Mouse (Mus musculus) left cerebral cortex, adult 18-20 months (tissue): ENCODE measurements around the gene Pigq. TPM values are rescaled to one million over a fixed set of nuclear protein-coding genes. Genes with fewer than 3 reads are reported as not detected.
A peak's percentile ranks its signal among the peaks of the same experiment; 100 is the strongest.

ENCODE experiments used
- DNase-seq, 2 experiments: peaks; one replicate each; pipeline ENCODE4 v3.0.0; 2021 to 2022; ENCODE audit warnings: low spot score in 2 of 2, mixed read lengths in 1 of 2
- total RNA-seq, 2 experiments: library from RNA; stranded (reverse); gene quantifications; 2 replicates each; pipeline ENCODE4 v1.2.3; 2021

Pigq gene
- total RNA-seq, 2 experiments from 2014 or later: 103 to 113 TPM

- DNase-seq: no peak
These were observed 57.9 kb downstream of the Pigq start for GRCm38 (mm10) chr17:25886806-25887205.

DNA sequence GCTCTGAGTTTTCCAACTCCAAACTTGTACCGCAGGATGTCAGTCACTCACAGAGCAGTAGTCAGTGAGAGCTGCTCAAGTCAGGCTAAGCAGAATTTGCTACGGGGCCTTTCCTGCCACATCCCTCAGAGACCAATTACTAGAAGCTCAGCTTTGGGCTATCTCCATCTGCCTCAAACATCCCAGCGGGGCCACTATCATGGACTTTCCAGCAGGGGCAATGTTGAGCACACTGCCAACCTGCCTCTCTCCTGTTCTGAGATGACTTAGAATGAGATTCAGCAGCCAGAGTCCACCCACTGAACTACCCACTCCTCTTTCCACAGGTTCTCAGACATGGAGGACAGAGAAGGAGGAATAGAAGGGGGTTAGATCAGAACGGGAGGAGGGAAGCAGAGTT is 59.1 kb downstream of the Pigq start:
- DNase-seq: peak in 1 of 2 experiments; percentile 50

GRCm38 (mm10) chr17:25883824-25884223 is 60.9 kb downstream of the Pigq start:
- no peak for DNase-seq

- DNase-seq: no peak
These were observed 61.5 kb downstream of the Pigq start for GRCm38 (mm10) chr17:25883268-25883667.

- no peak for DNase-seq
These were observed 62.4 kb downstream of the Pigq start for GRCm38 (mm10) chr17:25882306-25882705.

DNA sequence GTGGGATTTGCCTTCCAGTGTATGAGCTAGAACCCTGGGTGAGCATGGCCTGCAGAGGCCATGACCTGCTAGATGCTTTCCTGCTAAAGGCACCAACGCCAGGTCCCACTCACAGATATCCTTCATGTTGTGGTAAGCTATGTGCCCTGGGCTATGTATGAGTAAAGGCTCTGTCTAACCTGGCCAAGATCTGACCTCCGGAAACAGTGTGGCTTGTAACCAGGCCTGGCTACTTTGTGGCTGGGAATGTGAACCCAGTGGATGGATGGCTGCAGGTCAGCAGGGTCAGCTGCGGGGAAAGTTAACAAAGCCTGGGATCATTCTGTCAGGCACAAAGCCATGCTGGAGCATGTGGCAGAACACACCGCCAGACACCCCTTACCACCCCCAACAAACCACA is 63.0 kb downstream of the Pigq start:
- no peak for DNase-seq

- no peak for DNase-seq
These were observed 63.7 kb downstream of the Pigq start for GRCm38 (mm10) chr17:25880913-25881641.

DNA sequence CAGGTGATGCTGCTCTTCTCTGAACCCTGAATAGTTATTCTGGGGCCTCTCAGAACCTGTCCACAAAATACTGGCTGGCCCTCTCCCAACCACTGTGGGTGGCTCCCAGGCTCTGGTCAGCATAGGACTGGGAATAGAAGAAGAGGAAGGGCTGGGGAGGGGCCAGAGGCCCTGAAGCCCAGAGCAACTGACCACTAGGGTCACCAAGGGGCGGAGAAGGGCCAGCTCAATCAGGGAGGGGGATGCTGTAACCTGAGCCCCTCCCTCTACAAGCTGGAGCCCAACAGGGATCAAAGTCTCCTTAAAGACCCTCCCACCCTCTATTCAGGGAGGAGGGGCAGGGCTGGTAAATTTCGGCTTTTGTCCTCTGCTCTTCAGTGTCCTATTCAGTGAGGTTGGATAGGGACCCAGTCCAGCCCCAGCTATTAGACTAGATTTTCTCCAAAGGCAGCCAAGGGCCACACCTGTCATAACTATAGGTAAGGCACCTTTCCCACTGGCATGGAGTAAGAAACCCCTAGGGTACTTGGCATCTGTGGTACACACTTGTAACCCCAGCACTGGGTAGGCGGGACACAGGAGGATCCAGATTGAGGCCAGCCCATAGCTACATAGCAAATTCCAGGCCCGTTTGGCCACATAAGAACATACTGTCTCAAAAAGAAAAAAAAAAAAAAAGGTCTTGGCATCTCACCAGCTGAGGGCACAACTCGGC is 64.4 kb downstream of the Pigq start, which contains the start of gene Wfikkn1:
TSS of gene Wfikkn1 (minus strand) at position 663 of the 715 bp plus-strand sequence.
- DNase-seq: no peak

DNA sequence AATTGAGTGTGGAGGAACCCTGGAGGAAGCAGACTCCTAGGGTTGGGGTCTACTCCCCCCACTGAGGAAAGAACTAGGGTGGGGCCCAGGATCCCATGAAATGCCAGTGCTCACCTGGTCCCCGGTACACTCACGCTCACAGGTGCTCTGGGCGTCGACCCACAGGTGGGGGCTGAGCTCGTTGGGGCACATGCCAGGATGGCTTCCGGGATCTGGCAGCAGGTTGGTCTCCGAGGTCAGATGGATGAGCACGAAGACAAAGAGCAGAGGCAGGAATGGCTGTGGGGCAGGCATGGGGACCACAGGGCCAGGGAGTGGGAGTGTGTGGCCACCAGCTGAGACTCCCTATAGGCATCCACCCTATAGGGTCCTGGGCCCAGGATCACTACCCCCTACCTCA is 65.0 kb downstream of the Pigq start:
- no peak for DNase-seq

GRCm38 (mm10) chr17:25879261-25879660 is 65.5 kb downstream of the Pigq start:
- peak in 1 of 2 experiments; percentile 58 for DNase-seq

DNA sequence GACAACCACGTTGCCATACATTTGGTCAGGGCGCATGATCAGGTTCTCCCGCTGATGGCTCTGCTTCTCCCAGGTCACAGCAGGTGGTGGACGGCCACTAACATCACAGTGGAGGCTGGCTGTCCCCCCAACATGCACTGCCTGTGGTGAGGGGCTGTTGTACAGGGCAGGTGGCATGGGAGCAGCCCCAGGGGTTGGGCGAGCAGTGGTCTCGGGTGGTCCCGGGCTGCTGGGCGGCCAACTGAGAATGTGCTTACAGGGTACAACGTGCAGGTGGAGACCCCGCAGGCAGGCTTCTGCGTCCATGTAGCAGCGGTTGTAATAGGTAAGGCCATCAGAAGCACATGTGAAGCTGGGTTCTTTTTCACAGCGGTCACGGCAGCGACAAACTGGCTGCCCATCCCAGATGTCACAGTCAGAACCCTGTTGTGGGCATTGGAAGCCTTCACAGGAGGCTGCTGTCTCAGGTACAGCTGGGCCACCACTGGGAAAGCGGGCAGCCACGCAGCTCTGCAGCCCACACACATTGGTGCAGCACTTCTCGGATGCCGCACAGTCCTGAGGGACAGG is 66.0 kb downstream of the Pigq start:
- no peak for DNase-seq

DNA sequence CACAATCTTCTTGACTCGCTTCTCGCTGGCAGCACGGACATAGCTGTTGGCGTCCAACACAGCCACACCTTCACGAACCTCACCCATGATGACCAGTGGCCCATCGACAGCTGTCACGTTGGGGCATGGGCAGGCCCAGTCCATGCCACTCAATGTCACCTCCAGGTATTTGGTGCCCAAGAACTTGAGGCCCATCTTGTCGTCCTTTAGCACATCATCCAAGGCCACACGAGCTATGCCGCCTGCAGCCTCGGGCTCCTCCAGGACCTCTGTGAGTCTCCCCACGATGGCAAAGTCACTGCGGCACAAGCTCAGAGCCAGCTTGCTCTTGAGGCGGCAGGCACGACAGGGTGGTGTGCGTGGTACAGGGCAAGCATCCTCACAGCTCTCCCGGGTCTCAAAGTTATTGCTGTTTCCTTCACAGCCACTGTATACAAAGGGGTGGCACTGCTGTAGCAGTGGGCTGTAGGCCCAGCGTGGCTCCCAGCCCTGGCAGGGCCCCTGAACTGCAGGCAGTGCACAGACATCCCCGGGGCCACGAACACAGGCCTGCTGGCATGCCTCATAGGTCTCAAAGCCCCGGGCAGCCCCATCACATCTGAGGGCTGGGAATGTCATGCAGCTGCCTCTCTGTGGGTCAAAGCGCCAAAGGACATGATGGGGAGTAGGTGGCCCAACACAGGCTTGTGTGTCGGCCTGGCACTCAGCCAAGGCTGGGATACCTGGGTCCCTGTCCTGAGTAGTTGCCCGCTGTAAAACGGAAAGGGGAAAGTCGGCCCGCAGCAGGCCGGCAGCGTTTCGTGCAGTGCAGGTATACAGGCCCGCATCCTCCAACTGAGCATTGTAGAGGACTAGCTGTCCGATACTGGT is 66.8 kb downstream of the Pigq start:
- DNase-seq: no peak

GRCm38 (mm10) chr17:25877025-25877424 is 67.7 kb downstream of the Pigq start:
- DNase-seq: no peak

Other genes with a start within 250 kb of the Pigq start
- gene Gng13, start 227.8 kb downstream of the Pigq start, total RNA-seq: 100 to 1,000 TPM; 151 to 157 TPM
- 1 to 10 TPM; 1.2 to 1.5 TPM for gene Chtf18, start 217.5 kb downstream of the Pigq start, total RNA-seq
- 10 to 100 TPM; 60.9 to 64.4 TPM for gene Rpusd1, start 217.3 kb downstream of the Pigq start, total RNA-seq
- gene Mslnl, start 208.9 kb downstream of the Pigq start, total RNA-seq: under 1 TPM; 0.44 to 0.75 TPM
- 1 to 10 TPM; 2.3 to 2.5 TPM for gene Msln, start 190.6 kb downstream of the Pigq start, total RNA-seq
- 10 to 100 TPM; 31.3 to 37.1 TPM for gene Narfl, start 171.2 kb downstream of the Pigq start, total RNA-seq
- 100 to 1,000 TPM; 112 to 119 TPM for gene Haghl, start 159.3 kb downstream of the Pigq start, total RNA-seq
- gene Ccdc78, start 158.4 kb downstream of the Pigq start, total RNA-seq: under 1 TPM in 1 of 2 experiments, not detected in 1; 0.19 TPM
- 10 to 100 TPM; 92.7 to 99.1 TPM for gene Fam173a, start 152.0 kb downstream of the Pigq start, total RNA-seq
- 1 to 10 TPM in 1 of 2 experiments, not detected in 1; 1.4 TPM for gene AC134908.4, start 149.3 kb downstream of the Pigq start, total RNA-seq
- 10 to 100 TPM; 70.9 to 78.2 TPM for gene Metrn, start 147.8 kb downstream of the Pigq start, total RNA-seq
- 100 to 1,000 TPM; 588 to 680 TPM for gene Fbxl16, start 135.9 kb downstream of the Pigq start, total RNA-seq
- 10 to 100 TPM; 22.5 to 25.1 TPM for gene Wdr24, start 121.3 kb downstream of the Pigq start, total RNA-seq
- 10 to 100 TPM; 43.5 to 52.3 TPM for gene Jmjd8, start 116.1 kb downstream of the Pigq start, total RNA-seq
- gene Stub1, start 111.5 kb downstream of the Pigq start, total RNA-seq: 100 to 1,000 TPM; 178 to 180 TPM
- 10 to 100 TPM; 40.6 to 42.4 TPM for gene Rhbdl1, start 107.6 kb downstream of the Pigq start, total RNA-seq
- 10 to 100 TPM; 20.7 to 23.7 TPM for gene Gm20683, start 103.2 kb downstream of the Pigq start, total RNA-seq
- 10 to 100 TPM; 89.5 to 92.8 TPM for gene Rhot2, start 100.1 kb downstream of the Pigq start, total RNA-seq
- gene Wdr90, start 83.4 kb downstream of the Pigq start, total RNA-seq: 10 to 100 TPM; 26.0 to 31.5 TPM
- 10 to 100 TPM; 20.0 to 25.6 TPM for gene Mcrip2, start 76.2 kb downstream of the Pigq start, total RNA-seq
- 10 to 100 TPM; 38.7 to 40.2 TPM for gene Mettl26, start 69.9 kb downstream of the Pigq start, total RNA-seq
- 1 to 10 TPM; 1.4 to 1.7 TPM for gene Wfikkn1, start 64.1 kb downstream of the Pigq start, total RNA-seq
- 10 to 100 TPM; 41.2 TPM for gene Rab40c, start 25.2 kb downstream of the Pigq start, total RNA-seq
- under 1 TPM; 0.54 to 0.98 TPM for gene Nhlrc4, start within 50 bp of the Pigq start, total RNA-seq
- under 1 TPM; 0.37 to 0.65 TPM for gene A930017K11Rik, start 7.6 kb upstream of the Pigq start, total RNA-seq
- 10 to 100 TPM; 50.6 to 51.4 TPM for gene Capn15, start 40.9 kb upstream of the Pigq start, total RNA-seq
- gene Rab11fip3, start 124.6 kb upstream of the Pigq start, total RNA-seq: 10 to 100 TPM; 97.8 to 98.4 TPM
- gene Decr2, start 145.4 kb upstream of the Pigq start, total RNA-seq: 10 to 100 TPM; 29.9 to 35.5 TPM
- gene Nme4, start 150.7 kb upstream of the Pigq start, total RNA-seq: 1 to 10 TPM; 3.2 to 3.9 TPM
- gene Tmem8, start 168.4 kb upstream of the Pigq start, total RNA-seq: 10 to 100 TPM; 13.8 to 14.0 TPM
- 10 to 100 TPM; 64.3 to 66.9 TPM for gene Mrpl28, start 178.6 kb upstream of the Pigq start, total RNA-seq
- 10 to 100 TPM; 25.1 to 27.5 TPM for gene Axin1, start 193.8 kb upstream of the Pigq start, total RNA-seq